Mouse (Mus musculus): Measurements from ENCODE around the gene Krtap21-1.

The Krtap21-1 gene

GRCm38 (mm10) chr16:89403768-89404167 lies at the start of gene Krtap21-1:
TSS of gene Krtap21-1 (minus strand) at chr16:89403868.
- DNase-seq (ENCODE audit: low spot score in 2 of 2) = no peak

GRCm38 (mm10) chr16:89429586-89429985 lies 25.9 kb upstream of the Krtap21-1 start:
- no peak for DNase-seq (ENCODE audit: low spot score in 2 of 2)

- no peak for DNase-seq (ENCODE audit: low spot score in 2 of 2)
Observed at GRCm38 (mm10) chr16:89425310-89425709, 21.6 kb upstream of the Krtap21-1 start.

- no peak for DNase-seq (ENCODE audit: low spot score in 2 of 2)
Observed at GRCm38 (mm10) chr16:89420011-89420410, 16.3 kb upstream of the Krtap21-1 start, which contains the start of gene Krtap6-2. TSS of gene Krtap6-2 (minus strand) at chr16:89420111.

- DNase-seq (ENCODE audit: low spot score in 2 of 2) = no peak
Observed at GRCm38 (mm10) chr16:89416311-89416710, 12.6 kb upstream of the Krtap21-1 start.

- no peak for DNase-seq (ENCODE audit: low spot score in 2 of 2)
Observed at GRCm38 (mm10) chr16:89410345-89411068, 6.8 kb upstream of the Krtap21-1 start.

GRCm38 (mm10) chr16:89372734-89373461 lies 30.8 kb downstream of the Krtap21-1 start:
- no peak for DNase-seq (ENCODE audit: low spot score in 2 of 2)
